8 mouse cellular contexts compared by ENCODE assay signal in genomic region chr17:46282483-46283123, GRCm38 (mm10). TPM values are rescaled to one million over a fixed set of nuclear protein-coding genes. Genes with fewer than 3 reads are reported as not detected.
DNase-seq lines count a peak whose midpoint lies in the region; ATAC-seq and TF ChIP-seq lines count a peak whose summit lies in the region.

Gene Tjap1, minus strand, starts transcription at chr17:46283026.

- H3K4me2 ChIP-seq in embryonic facial prominence, embryonic 12.5 days (replicated peaks): peak within 1 kb of the TSS; percentile 88
- H3K4me2 ChIP-seq in limb, embryonic 14.5 days (replicated peaks; ENCODE audit: low read depth, low read length, severe bottlenecking): peak within 1 kb of the TSS; percentile 74
- peak within 1 kb of the TSS; percentile 82 for H3K4me2 ChIP-seq in midbrain, embryonic 16.5 days (ENCODE audit: low read length)

- ATAC-seq in embryonic facial prominence, embryonic 12.5 days (ENCODE audit: insufficient number of reproducible peaks, insufficient read depth, low FRiP score, low TSS enrichment): peak; percentile 86
- ATAC-seq in limb, embryonic 14.5 days (ENCODE audit: low FRiP score, low read depth): peak; percentile 95
- ATAC-seq in midbrain, embryonic 16.5 days: peak; percentile 98

- peak within 1 kb of the TSS; percentile 92 for H3K27ac ChIP-seq in embryonic facial prominence, embryonic 12.5 days
- peak within 1 kb of the TSS; percentile 96 for H3K27ac ChIP-seq in limb, embryonic 14.5 days (replicated peaks; ENCODE audit: low read depth, low read length)
- peak within 1 kb of the TSS; percentile 23 for H3K27ac ChIP-seq in midbrain, embryonic 16.5 days (ENCODE audit: low read length)
- H3K27ac ChIP-seq in spleen, adult 2 months (ENCODE audit: insufficient read depth, low read length): peak within 1 kb of the TSS; percentile 71; the same call in 1 of the 2 replicates

- H3K9ac ChIP-seq in embryonic facial prominence, embryonic 12.5 days: peak within 1 kb of the TSS; percentile 79
- H3K9ac ChIP-seq in limb, embryonic 14.5 days (ENCODE audit: low read depth, low read length, severe bottlenecking): peak within 1 kb of the TSS; percentile 74
- peak within 1 kb of the TSS; percentile 70 for H3K9ac ChIP-seq in midbrain, embryonic 16.5 days (ENCODE audit: low read depth, low read length)

- peak; percentile 86; the same call in 1 of the 2 replicates for TF ChIP-seq POLR2A in limb, embryonic 14.5 days (IDR thresholded peaks at IDR 0.05; ENCODE audit: borderline replicate concordance, extremely low read depth, insufficient read depth, insufficient read length)
- TF ChIP-seq POLR2A in spleen, adult 2 months (IDR thresholded peaks at IDR 0.05; ENCODE audit: low read depth, low read length): peak; percentile 29; the same call in 1 of the 2 replicates

- under 1% methylated on average over 37 of the region's 37 CpGs for WGBS in embryonic facial prominence, embryonic 12.5 days
- WGBS in limb, embryonic 14.5 days: under 1% methylated on average over 37 of the region's 37 CpGs
- under 1% methylated on average over 35 of the region's 37 CpGs for WGBS in midbrain, embryonic 16.5 days
- WGBS in spleen, adult 2 months: under 1% methylated on average over 37 of the region's 37 CpGs

- H3K9me3 ChIP-seq in embryonic facial prominence, embryonic 12.5 days: no peaks in the 10 kb centered on the region
- no peaks in the 10 kb centered on the region for H3K9me3 ChIP-seq in limb, embryonic 14.5 days (ENCODE audit: control insufficient read depth, low read length)
- no peaks in the 10 kb centered on the region for H3K9me3 ChIP-seq in midbrain, embryonic 16.5 days (replicated peaks; ENCODE audit: control insufficient read depth, low read length, poor library complexity, severe bottlenecking)

- no peak for TF ChIP-seq CTCF in spleen, adult 2 months (IDR thresholded peaks at IDR 0.05; ENCODE audit: extremely low read depth, insufficient read depth, insufficient read length, insufficient replicate concordance)

- H3K27me3 ChIP-seq in embryonic facial prominence, embryonic 12.5 days: no peaks in the 10 kb centered on the region
- no peaks in the 10 kb centered on the region for H3K27me3 ChIP-seq in limb, embryonic 14.5 days (ENCODE audit: control insufficient read depth, insufficient read depth, low read length)
- no peaks in the 10 kb centered on the region for H3K27me3 ChIP-seq in midbrain, embryonic 16.5 days (ENCODE audit: control insufficient read depth, insufficient read depth, low read depth, low read length)
- H3K27me3 ChIP-seq in spleen, adult 2 months (ENCODE audit: control insufficient read depth, insufficient read depth, low read length): no peaks in the 10 kb centered on the region

- peak; percentile 85 for DNase-seq in A20 (ENCODE audit: low read depth, low spot score)
- peak; percentile 93 to 96 for DNase-seq in adrenal gland, postnatal 36 days
- peak; percentile 99 for DNase-seq in heart, adult 11 months
- DNase-seq in kidney, adult 11 months: peak; percentile 79
- peak; percentile 83 for DNase-seq in limb, embryonic 14.5 days (ENCODE audit: low spot score)
- peak; percentile 48 to 79 for DNase-seq in spleen, adult 2 months (ENCODE audit: low read depth in 1 of 2, low spot score in 2 of 2)

- peak within 1 kb of the TSS; percentile 77 for H3K4me3 ChIP-seq in embryonic facial prominence, embryonic 12.5 days
- peak within 1 kb of the TSS; percentile 76 for H3K4me3 ChIP-seq in limb, embryonic 14.5 days (replicated peaks; ENCODE audit: low read length)
- peak within 1 kb of the TSS; percentile 44 for H3K4me3 ChIP-seq in midbrain, embryonic 16.5 days (ENCODE audit: low read depth, low read length)
- H3K4me3 ChIP-seq in spleen, adult 2 months (ENCODE audit: extremely low read depth, insufficient read depth, insufficient read length): peak within 1 kb of the TSS; percentile 94

- peaks cover 14% of the 10 kb centered on the region for H3K36me3 ChIP-seq in embryonic facial prominence, embryonic 12.5 days
- peaks cover 33% of the 10 kb centered on the region for H3K36me3 ChIP-seq in limb, embryonic 14.5 days (ENCODE audit: control insufficient read depth, insufficient read depth, low read length)
- no peaks in the 10 kb centered on the region for H3K36me3 ChIP-seq in midbrain, embryonic 16.5 days (ENCODE audit: control insufficient read depth, insufficient read depth, low read length)
- peaks cover 6% of the 10 kb centered on the region for H3K36me3 ChIP-seq in spleen, adult 2 months (ENCODE audit: control insufficient read depth, insufficient read depth, low read length)

- H3K4me1 ChIP-seq in embryonic facial prominence, embryonic 12.5 days: peaks cover 45% of the 10 kb centered on the region
- H3K4me1 ChIP-seq in limb, embryonic 14.5 days (ENCODE audit: control insufficient read depth, insufficient read depth, low read length): peaks cover 19% of the 10 kb centered on the region
- peaks cover 15% of the 10 kb centered on the region for H3K4me1 ChIP-seq in midbrain, embryonic 16.5 days (ENCODE audit: control insufficient read depth, insufficient read depth, low read length)
- peaks cover 2% of the 10 kb centered on the region; the same call in 1 of the 2 replicates for H3K4me1 ChIP-seq in spleen, adult 2 months (ENCODE audit: control insufficient read depth, insufficient read depth, insufficient read length)

RNA-seq across cellular contexts. Expression of gene Tjap1, which starts in this region (rescaled TPM):
- total RNA-seq in adrenal gland, postnatal 36 days (2021): 10 to 100 TPM; 46.1 to 49.9 TPM
- polyA plus RNA-seq in embryonic facial prominence, embryonic 12.5 days (2016; fragmentation: Nextera tagmentation; extraction: Ambion mirVana): 64.0 and 66.4 TPM in 2 replicates
- 117 and 140 TPM in 2 replicates for polyA plus RNA-seq in limb, embryonic 14.5 days (2012; rRNA removed)
- polyA plus RNA-seq in limb, embryonic 14.5 days (2014; fragmentation: Nextera tagmentation; extraction: Ambion mirVana): 50.6 and 64.7 TPM in 2 replicates
- polyA plus RNA-seq in midbrain, embryonic 16.5 days (2015; fragmentation: Nextera tagmentation; extraction: Ambion mirVana): 28.4 and 28.6 TPM in 2 replicates
- polyA plus RNA-seq in spleen, adult 2 months (2012; rRNA removed): 28.8 and 40.4 TPM in 2 replicates

Comparison
In these comparisons a context has a peak if more than half of its experiments do, and no peak if none do; other contexts are left out.
1. Peak in every context shown above with its lines: DNase-seq, ATAC-seq, H3K4me3 ChIP-seq and H3K27ac ChIP-seq.
2. H3K27ac ChIP-seq: peak in every context shown above with its lines; median percentile 96 in limb, embryonic 14.5 days; 92 in embryonic facial prominence, embryonic 12.5 days; 71 in spleen, adult 2 months; 23 in midbrain, embryonic 16.5 days.
3. H3K4me3 ChIP-seq: peak in every context shown above with its lines; median percentile 94 in spleen, adult 2 months; 77 in embryonic facial prominence, embryonic 12.5 days; 76 in limb, embryonic 14.5 days; 44 in midbrain, embryonic 16.5 days.